Mouse (Mus musculus) telencephalon, adult 2 months (tissue): ENCODE results near the gene Pigq.
A peak's percentile ranks its signal among the peaks of the same experiment; 100 is the strongest.

Experiments
- DNase-seq: peaks from one replicate; pipeline ENCODE4 v3.0.0-alpha.2; 2011; ENCODE audit warnings: low read depth, low spot score

Pigq gene

GRCm38 (mm10) chr17:25958771-25959494, 14.2 kb upstream of the Pigq start:
- no peak for DNase-seq

DNA sequence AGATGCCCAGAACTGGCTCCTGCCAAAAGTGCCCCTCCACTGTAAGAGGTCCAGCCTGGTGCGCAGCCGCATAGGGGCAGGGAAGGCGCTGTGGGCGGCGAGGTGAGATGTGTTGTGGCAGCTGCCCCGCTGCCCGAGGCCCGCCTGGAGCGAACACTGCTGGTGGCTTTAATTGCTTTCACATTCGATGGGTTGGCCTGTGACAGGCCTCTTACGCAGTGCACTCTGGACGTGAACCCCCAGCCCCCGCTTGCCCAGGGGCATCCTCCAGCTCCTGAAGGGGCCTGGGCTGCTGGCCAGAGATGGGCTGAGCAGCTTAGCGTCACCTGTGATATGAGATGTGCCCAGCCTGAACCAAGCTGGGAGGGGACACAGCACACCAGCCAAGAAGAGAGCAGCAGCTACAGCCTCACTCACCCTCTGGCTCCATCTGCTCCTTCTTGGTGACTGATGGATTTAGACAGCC, 12.9 kb upstream of the Pigq start:
- DNase-seq = no peak

DNA sequence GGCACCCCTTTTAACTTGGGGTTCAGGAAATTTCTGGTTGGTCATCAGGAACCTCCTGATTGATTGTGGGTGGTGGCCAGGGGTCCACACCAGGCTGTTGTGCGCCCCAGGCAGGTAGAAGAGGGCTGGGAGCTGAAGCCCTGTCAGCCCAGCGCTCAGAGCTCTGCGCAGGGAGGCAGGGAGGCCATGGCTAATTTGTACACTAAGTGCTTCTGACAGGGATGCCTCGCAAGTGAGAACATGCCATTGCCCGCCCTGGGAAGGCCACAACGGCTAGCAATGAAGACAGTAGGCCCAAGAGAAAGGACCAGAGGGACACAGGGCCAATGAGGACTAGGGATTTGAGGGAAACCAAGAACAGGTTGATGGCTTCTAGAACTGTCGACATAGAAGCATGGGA, 11.9 kb upstream of the Pigq start:
- DNase-seq = no peak

DNA sequence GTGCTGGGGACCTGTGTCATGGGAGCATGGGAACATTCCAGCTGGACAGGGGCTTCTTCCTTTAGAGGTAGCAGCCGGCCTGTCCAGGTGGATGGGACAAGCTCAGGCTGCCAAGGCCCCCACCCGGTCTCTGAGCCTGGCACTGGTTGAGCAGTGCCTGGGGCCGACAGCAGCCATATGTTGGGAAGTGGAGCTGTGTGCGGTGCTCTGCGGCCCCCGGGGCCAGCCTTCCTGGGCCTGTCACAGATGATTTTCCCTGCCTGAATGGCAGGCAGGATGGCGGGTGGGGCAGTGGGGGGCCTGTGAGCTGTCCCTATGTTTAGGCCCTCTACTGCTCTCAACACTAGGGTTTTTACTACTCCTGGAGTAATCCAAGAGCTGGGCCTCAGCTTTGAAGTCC, 11.5 kb upstream of the Pigq start:
- no peak for DNase-seq

GRCm38 (mm10) chr17:25955736-25956135, 11.0 kb upstream of the Pigq start:
- DNase-seq = no peak

DNA sequence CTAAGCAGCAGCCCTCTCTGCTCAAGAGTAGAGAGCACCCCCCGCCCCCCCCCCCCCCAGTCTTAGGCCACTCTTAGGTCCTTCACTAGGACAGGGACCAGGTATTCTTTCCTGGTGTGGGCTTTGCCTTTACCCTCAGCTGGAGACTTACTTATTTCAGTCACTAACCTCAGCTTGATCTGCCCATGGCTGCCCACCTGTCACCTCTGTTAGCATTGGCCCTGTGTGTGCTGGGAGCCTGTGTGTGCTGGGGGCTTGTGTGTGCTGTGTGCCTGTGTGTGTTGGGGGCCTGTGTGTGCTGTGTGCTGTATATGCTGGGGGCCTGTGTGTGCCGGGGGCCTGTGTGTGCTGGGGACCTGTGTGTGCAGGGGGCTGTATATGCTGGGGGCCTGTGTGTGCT, 9.9 kb upstream of the Pigq start:
- no peak for DNase-seq

GRCm38 (mm10) chr17:25953161-25953560, 8.4 kb upstream of the Pigq start:
- no peak for DNase-seq

DNA sequence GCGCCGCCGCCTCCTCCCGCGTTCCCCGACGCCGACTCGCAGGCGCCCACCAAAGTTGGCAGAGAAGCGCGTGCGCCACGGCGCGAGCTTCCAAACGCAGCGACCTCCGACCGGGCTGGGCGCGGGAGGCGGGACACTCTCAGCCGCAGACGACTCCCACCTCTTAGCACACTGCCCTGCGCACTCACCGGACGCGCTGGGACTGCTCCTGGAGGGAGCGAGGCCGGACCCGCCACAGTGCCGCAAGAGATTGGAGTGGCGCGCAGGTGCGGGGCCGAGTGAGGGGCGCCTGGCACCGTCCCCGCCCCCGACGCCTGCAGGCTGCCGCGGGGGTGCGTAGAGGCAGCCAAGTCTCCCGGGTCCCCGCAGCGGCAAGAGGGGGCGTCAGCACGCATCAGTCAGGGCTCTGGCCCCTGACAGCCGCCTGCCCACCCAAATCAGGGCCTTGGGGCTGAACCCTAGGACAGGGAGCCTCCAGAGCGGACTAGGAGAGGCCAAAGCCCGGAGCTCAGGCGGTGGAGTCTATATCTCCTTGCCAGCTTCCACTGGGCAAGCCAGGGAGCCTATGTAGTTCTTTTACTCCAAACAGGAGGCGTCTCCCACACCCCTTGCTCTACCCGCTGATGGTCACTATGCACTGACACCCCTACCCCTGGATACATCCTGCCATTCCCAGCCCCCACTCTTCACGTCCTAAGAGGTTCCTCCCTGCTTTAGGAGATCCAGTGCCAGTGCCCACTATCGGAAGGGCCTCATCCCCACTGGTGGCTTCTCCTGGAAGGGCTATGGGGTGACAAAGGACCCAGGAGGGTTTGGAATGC, 7.3 kb upstream of the Pigq start, which contains the start of gene A930017K11Rik:
Gene A930017K11Rik (minus strand): TSS at position 763 of the 821 bp plus-strand sequence.
- DNase-seq = no peak

GRCm38 (mm10) chr17:25951225-25951802, 6.6 kb upstream of the Pigq start:
- DNase-seq = no peak

DNA sequence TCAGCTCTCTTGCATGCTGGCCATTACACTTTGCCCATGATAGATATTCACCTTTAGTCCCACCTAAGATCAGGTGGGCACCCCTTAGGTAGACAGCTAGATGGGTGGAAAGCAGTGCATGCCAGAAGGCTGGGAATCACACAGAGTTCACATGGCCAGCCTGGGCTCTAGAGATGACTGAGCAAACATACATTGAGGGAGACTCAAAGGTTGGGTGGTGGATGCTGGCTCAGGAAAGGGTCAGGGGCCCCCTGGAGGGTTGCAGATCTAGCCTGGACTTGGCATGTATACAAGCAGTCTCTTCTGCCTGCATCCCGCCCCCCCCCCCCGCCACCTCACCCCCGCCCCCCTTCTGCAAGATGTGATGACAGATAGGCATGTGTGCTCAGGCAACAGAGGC, 6.0 kb upstream of the Pigq start:
- no peak for DNase-seq

DNA sequence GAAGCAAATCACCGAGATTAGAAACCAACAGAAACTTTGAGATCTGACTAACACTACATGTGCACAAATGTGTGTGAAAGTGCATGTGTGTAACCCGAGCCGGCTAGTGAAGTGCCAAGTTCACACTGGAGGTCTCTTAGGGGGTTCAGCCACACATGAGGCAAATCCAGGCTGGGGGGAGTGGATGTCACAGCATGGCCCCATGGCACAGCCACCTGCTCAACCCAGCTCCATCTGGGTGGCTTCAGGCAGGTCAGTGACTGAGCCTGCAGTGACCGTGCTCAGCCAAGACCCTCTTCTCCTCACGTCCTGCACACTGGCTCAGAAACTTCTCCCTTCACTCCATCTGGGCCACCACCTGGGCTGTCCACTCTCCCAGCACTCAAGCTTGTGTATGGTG, 5.2 kb upstream of the Pigq start:
- no peak for DNase-seq

DNA sequence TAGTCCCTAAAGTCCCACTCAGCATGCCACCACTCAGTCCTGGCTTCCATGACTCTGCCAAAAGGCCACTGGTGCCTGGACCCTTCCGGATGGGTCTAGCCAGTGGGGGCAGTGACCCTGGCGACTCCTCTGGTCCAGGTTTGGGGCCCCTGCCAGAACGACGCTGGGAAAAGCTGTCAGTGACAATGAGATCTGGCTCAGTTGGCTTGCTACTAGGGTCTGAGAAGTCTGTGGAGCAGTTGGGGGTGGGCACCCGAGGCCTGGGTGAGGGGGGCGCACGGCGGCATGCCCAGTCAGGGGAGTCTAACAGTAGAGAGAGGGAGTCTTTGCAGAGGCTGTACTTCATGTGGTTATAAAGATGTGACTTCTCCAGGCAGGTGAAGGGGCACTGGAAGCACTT, 3.3 kb upstream of the Pigq start:
- DNase-seq = no peak

DNA sequence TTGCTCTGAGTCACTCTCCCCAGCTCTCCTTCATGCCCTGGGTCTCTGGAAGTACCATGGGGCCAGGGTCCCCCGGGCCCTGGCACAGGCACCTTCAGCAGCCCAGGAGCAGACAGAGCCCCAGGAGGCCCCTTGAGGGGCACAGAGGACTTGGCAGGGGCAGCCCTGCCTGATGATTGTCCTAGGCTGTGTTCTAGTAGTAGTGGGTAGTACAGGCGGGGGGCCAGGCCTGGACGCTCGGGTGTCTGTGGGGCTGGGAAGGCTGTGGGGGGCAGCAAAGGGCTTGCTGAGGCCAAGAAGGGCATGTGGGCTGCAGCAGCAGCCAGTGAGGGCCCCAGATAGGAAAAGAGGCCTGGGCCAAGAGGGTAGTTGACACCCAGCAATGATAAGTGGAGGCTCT, 2.8 kb upstream of the Pigq start:
- no peak for DNase-seq

GRCm38 (mm10) chr17:25946891-25947290, 2.2 kb upstream of the Pigq start:
- no peak for DNase-seq

DNA sequence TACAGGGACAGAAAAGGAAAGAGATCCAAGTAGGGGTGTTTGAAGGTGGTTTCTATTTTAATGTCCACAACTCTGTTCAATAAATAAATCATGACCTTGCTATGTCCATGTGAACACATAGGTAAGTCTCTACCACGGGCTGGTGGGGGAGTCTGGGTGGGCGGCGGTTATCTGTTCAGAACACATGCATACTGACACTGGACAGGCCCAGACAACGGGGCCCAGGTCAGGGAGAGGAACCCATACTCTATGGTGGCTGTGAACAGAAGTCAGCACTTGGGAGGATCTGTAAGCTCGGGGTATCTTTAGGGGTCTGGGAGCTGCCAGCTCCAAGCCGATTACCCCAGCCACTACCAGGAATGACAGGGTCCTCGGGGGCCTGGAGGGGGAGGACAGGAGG, 1.6 kb upstream of the Pigq start:
- DNase-seq = no peak

DNA sequence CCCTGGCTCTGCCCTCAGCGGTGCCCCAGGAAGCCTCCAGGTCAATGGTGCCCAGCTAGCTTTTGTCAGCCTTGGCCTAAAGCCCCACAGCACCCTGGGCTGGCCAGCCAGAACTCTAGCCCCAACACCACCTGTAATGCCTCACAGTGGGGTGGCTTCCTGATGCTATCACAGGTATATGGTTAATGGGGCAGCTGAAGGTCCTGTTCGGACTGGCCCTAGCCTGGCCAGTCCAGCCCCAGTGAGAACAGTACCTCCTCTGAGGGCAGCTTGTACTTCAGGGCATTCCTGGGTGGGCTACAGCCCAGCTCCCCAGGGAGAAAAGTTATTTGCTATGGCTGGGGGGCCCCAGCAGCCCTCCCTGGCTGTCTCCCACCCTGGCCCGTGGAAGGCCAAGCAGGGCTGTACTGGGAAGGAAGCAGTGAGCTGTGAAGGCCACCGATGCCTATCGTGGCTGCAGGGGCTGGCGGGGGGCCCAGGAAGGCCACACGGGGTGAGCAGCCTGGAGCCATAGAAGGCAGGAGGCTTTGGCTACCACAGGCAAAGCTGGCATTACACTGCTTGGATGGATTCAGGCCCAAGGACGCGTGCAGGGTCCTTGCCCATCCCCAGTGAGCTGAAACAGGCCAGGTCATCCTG, 900 bp upstream of the Pigq start:
- DNase-seq = no peak

GRCm38 (mm10) chr17:25943769-25944168, 967 bp downstream of the Pigq start:
- DNase-seq = no peak

GRCm38 (mm10) chr17:25943221-25943620, 1.5 kb downstream of the Pigq start:
- no peak for DNase-seq

GRCm38 (mm10) chr17:25942597-25943151, 2.1 kb downstream of the Pigq start:
- no peak for DNase-seq

DNA sequence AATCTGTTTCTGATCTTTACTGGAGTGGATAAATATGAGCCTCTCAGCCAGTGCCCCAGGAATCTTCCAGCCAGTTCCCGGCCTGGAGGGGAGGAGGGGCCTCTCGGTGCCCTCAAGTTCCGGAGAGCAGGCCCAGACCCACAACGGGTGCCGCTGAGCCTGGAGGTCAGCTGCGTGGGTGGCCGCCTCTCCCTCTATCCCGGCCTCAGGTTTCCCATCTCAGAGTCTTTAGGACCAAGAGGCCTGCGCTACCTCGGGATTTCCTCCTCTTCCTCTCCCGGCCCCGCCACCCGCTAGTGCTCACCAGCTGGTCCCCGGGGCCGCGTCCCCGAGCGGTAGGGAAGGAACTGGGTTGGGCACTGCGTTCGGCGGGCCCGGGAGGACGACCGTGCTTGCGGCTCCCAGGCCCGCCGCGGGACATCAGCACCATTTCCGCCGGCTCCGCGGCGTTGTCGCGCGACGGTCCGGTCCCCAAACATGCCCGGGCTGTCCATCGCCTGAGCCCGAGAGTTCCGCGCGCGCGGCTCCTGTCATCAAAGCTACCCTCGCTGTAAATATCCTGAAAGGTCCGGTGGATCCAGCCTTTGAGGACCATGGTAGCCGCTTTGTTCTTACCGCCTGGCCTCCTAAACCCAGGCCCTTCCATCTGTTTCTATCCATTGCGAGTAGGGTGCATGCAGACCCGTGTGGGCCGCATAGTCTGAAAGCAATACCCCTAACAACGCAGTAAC, 3.1 kb downstream of the Pigq start:
- peak; percentile 52 for DNase-seq

DNA sequence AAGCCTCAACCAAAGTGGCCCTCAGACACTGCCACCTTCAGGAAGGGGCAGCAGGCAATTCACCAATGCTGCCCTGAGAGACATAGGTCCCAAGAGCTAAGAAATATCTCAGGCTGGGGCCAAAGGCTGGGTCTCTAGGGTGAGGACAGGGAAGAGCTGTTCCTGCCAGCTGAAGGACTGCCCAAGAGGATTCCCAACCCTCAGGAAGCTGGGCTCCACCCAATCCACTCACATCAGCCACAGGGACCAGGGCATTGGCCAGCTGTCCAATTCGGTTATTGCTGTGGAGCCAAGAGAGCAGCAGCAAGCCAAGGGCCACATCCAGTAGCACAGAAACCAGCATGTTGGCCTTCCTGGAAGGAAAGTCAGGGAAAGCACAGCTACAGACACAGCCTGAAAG, 10.2 kb downstream of the Pigq start:
- no peak for DNase-seq
